Mouse (Mus musculus): Measurements from ENCODE around the gene Lrrc56.
A peak's percentile ranks its signal among the peaks of the same experiment; 100 is the strongest.

Lrrc56 gene

DNA sequence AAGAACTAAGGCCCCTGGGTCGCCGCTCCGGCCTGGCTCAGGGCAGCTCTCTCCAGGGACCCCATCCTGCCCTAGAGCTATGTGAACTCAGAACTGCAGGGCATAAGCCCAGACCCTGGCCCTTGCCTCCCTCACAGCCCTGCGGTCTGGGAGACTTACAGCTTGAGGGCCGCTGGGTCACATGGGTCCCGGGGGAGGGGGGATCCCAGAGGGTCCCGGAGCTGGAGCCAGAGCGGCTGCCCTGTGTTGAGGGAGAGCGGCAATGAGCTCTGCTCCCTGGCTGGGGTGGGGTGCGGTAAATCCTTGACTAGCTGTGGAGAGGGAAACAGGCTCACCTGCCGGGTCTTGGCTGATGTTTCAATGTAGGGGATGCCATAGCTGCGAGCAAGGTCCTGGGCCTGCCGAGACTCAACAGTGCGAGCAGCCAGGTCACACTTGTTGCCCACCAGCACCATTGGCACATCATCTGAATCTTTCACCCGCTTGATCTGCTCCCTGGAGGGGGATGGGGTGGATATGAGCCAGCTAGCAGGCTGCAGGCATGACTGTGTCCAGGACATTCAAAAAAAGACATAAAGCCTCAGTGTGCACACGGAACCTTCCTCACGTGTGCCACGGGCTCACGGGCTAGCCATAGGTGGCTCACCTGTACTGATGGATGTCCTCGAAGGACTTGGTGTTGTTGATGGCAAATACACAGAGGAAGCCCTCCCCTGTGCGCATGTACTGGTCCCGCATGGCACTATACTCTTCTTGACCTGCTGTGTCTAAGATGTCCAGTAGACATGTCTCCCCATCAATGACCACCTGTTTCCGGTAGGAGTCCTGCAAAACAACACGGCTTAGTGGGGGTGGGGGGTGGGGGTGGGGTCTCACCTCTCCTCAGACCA is 1.9 kb upstream of the Lrrc56 start:
- no peak for DNase-seq (ENCODE audit: low spot score in 2 of 2)

DNA sequence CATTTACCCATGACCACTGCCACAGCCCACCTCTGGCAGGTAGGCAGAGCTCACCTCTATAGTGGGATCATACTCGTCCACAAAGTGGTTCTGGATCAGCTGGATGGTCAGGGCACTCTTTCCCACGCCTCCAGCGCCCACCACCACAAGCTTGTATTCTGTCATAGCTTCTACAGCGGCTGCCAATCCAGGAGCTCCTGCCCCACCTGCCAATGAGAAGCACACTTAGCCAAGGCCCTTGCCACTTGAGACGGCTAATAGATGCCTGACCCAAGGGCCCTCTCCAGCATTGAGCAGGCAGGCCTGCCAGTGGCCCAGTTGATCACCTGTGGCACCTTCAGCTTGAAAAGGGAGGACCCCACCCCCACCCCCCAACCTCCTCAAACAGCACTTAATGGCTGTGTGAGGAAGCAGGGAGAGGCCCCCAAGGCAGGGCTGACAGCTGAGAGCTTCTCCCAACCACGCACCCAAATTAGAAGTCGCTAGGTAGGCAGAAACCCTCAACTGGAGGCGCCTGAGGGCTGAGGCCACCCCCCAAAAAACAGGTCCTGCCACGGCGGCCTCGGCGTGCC is 1.1 kb upstream of the Lrrc56 start:
- no peak for DNase-seq (ENCODE audit: low spot score in 2 of 2)

DNA sequence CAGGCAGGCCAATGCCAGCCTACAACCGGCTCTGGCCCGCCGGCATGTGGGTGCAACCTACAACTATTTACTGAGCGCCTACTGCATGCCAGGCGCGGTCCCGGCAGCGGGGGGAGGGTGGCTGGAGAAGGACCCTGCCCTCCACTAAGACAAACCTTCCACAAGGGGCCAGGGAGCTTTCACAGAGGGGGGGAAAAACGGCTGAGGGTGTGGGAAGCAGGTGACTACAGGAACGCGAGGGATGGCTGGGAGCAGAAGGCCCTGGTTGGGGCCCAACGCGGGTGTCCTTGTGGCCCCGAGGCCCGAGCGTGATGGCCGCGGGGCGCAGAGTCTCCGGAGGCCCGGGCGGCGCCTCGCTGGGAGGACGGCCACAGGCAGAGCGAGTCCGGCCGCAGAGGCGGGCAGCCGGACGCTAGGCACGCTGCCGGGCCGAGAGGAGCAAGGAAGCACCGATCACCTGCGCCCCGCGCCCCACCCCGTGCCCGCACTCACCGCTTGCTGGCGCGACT is 555 bp upstream of the Lrrc56 start:
- peak; percentile 80 to 83 for DNase-seq (ENCODE audit: low spot score in 2 of 2)

- no peak for DNase-seq (ENCODE audit: low spot score in 2 of 2)
Observed at GRCm38 (mm10) chr7:141194409-141194808, 452 bp downstream of the Lrrc56 start.

GRCm38 (mm10) chr7:141194830-141195229 is 873 bp downstream of the Lrrc56 start:
- DNase-seq (ENCODE audit: low spot score in 2 of 2): peak; percentile 84 to 90

GRCm38 (mm10) chr7:141195754-141196153 is 1.8 kb downstream of the Lrrc56 start:
- DNase-seq (ENCODE audit: low spot score in 2 of 2): no peak

- DNase-seq (ENCODE audit: low spot score in 2 of 2): no peak
Observed at GRCm38 (mm10) chr7:141196619-141197282, 2.8 kb downstream of the Lrrc56 start.

- DNase-seq (ENCODE audit: low spot score in 2 of 2): no peak
Observed at GRCm38 (mm10) chr7:141198121-141198520, 4.2 kb downstream of the Lrrc56 start.

DNA sequence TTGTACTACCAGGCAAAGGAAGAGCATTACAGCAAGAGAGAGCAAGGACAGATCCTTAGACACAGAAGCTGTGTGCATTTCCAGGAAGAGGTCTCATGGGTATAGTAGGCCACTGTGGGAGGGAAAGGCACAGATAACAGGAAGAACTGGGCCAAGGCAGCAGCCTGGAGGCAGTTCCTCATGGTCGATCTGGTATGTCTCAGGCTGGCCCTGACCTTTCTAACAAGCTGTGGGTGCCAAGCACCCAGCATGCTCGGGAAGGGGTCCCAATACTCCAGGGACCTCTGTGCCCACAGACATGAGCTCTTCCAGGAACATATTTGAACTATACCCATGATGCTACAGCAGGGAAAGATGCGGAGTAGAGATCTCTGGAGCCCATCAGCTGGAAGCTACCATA is 10.6 kb downstream of the Lrrc56 start:
- no peak for DNase-seq (ENCODE audit: low spot score in 2 of 2)

GRCm38 (mm10) chr7:141205504-141205903 is 11.5 kb downstream of the Lrrc56 start:
- no peak for DNase-seq (ENCODE audit: low spot score in 2 of 2)

GRCm38 (mm10) chr7:141206182-141206937 is 12.4 kb downstream of the Lrrc56 start:
- no peak for DNase-seq (ENCODE audit: low spot score in 2 of 2)

DNA sequence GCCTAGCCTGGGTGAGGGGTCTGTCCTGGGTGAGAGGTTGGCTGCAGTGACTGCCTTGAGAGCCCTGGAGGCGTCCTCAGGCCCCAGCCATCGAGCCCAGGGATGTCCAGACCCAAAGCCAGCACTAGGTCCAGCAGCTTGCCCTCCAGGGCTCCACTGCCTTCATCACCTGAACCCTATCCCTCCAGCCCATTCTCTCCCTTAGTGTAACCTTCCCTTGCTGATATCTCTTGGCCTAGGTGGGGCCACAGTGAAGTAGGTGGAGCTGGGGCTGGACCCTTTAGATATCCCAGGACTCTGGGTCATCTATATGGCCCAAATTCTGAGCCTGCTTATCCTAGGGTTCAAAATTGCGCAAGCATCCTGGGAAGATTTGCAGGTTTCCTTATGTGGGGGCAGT is 15.6 kb downstream of the Lrrc56 start:
- no peak for DNase-seq (ENCODE audit: low spot score in 2 of 2)

DNA sequence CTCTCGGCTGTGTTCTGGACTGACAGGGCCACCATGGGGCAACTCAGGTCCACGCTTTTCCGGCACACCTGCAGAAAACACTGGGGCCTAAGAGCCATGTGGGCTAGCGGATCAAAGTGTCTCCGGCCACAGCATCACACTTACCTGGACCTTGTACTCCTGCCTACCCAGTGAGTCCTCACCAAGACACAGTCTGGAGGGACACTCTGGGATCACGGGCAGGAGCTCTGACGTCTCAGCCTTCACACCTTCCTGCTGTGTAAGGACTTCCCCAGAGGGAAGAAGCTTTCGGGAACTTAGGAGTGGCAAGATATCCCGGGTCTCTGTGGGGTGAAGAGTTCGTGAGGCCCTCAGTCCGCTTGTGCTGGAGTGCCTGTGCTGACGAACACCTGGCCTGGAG is 16.2 kb downstream of the Lrrc56 start:
- DNase-seq (ENCODE audit: low spot score in 2 of 2): no peak

GRCm38 (mm10) chr7:141210606-141211131 is 16.7 kb downstream of the Lrrc56 start:
- DNase-seq (ENCODE audit: low spot score in 2 of 2): no peak

DNA sequence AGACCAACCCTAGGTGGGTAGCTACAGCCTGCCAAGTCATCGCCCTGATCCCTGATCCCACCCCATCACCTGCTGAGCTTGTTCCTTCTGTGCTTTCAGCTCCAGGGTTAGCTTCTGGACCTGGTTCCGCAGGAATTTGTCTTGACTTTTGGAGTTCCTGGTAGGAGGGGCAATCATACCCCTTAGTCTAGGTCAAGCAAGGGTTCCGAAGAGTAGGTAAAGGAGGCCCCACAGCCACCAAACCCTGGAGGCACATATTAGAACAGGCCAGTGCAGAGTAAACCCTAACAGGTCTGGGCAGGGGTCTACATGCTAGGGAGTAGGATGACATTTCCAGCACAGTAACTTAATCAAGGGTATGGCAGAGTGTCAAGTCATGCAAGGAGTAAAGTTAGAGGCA is 19.2 kb downstream of the Lrrc56 start:
- DNase-seq (ENCODE audit: low spot score in 2 of 2): no peak

GRCm38 (mm10) chr7:141213605-141214235 is 19.8 kb downstream of the Lrrc56 start, which contains the start of gene Lmntd2:
Gene Lmntd2 (minus strand): TSS chr7:141214080.
- no peak for DNase-seq (ENCODE audit: low spot score in 2 of 2)

GRCm38 (mm10) chr7:141214310-141214709 is 20.4 kb downstream of the Lrrc56 start:
- no peak for DNase-seq (ENCODE audit: low spot score in 2 of 2)

- DNase-seq (ENCODE audit: low spot score in 2 of 2): peak; percentile 93 to 94
Observed at GRCm38 (mm10) chr7:141215101-141215879, 21.3 kb downstream of the Lrrc56 start, which contains the start of gene Rassf7. Gene Rassf7 (plus strand): TSS chr7:141215860.

DNA sequence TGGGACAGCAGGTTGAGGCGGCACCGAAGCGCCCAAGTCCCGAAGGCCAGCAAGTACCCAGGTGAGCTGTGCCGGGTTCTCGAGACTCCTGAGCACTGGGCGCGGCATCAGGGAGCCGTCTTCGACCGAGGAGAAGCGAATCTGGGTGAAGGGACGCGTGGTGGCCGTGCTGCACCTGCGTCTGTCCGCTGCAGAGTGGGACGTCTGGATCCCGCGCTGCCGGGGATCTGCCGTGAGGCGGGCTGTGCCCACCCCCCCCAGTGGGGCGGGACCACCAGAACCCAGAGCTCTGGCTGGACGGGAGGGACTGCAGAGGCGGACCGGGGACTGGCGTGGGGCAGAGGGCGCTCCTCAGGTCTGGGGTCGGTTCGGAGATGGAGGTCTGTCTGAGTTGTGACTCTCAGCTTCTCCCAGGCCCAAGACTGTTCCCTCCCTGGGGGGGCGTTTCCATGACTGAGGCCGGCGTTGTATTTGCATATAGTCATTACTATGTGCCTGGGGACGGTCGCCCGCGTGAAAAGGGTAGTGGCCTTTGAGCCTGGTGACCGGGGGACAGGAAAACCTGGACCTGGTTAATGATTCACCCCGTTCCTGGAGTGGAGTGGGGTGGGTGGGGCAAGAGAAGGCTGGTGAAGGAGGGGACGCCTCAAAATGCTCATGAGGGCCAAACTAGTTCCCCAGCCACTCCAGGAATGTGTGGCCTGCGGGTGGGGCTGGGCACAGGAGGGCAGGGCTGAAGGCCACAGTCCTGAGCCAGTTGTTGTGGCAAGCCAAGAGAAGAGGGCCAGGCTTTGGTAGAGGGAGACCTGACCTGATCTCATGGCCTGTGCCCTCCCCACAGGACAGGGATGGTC is 22.1 kb downstream of the Lrrc56 start:
- DNase-seq (ENCODE audit: low spot score in 2 of 2): peak; percentile 80 to 85

All from urinary bladder, postnatal 36 days (tissue).